Mouse (Mus musculus) gastrocnemius, adult 2 months (tissue): ENCODE results near the gene Ube2o. TPM values are rescaled to one million over a fixed set of nuclear protein-coding genes. Genes with fewer than 3 reads are reported as not detected.
"Not testable (repeated sequence)": the region's sequence is repeated elsewhere in the genome, so short reads cannot be mapped to it uniquely, and the experiment has no call there.

Source experiments
- DNase-seq: peaks from one replicate; pipeline ENCODE4 v3.0.0; 2022
- H3K27ac ChIP-seq: fragments of 200-600 bp; 2 replicates; pipeline ENCODE4 v1.8.1; 2022; ENCODE audit warnings: mild to moderate bottlenecking
- H3K4me3 ChIP-seq: fragments of 200-600 bp; 2 replicates; pipeline ENCODE4 v1.8.1; 2022; ENCODE audit warnings: mild to moderate bottlenecking, moderate library complexity
- CTCF ChIP-seq: fragments of 200-600 bp; IDR thresholded peaks from 2 replicates; pipeline ENCODE4 v1.8.1; 2022; ENCODE audit warnings: antibody characterized with exemption, mild to moderate bottlenecking, moderate library complexity
- intact Hi-C: fragments of 180-260 bp; cut with DNase I; formaldehyde crosslinking; loops from one replicate; pipeline ENCODE4 v1.15.1; 2025
- total RNA-seq, 2 experiments: library from RNA; stranded (reverse); gene quantifications; 2 replicates each; pipeline ENCODE4 v1.2.3; 2021

Ube2o gene
- total RNA-seq, 2 experiments from 2014 or later = 19.4 to 22.9 TPM

GRCm38 (mm10) chr11:116621258-116621704, 40.0 kb upstream of the Ube2o start:
- peak; percentile 95 for DNase-seq
- H3K27ac ChIP-seq = peak overlapping the region; percentile 98
- intact Hi-C loops = no loop called here
- peak overlapping the region; percentile 80 for H3K4me3 ChIP-seq
- no peak for TF ChIP-seq CTCF

GRCm38 (mm10) chr11:116620559-116621253, 39.5 kb upstream of the Ube2o start:
- H3K4me3 ChIP-seq = peak overlapping the region; percentile 80
- no peak for TF ChIP-seq CTCF
- peak overlapping the region; percentile 98 for H3K27ac ChIP-seq
- DNase-seq = peak; percentile 58
- intact Hi-C loops = no loop called here

- TF ChIP-seq CTCF = no peak
- Histone ChIP-seq H3K27ac (peak overlapping the region; percentile 98), H3K4me3 (peak overlapping the region; percentile 80)
- no peak for DNase-seq
- intact Hi-C loops = no loop called here
Observed at GRCm38 (mm10) chr11:116620073-116620472, 38.8 kb upstream of the Ube2o start.

GRCm38 (mm10) chr11:116619561-116619960, 38.3 kb upstream of the Ube2o start:
- H3K27ac ChIP-seq = peak overlapping the region; percentile 98
- no peak for DNase-seq
- H3K4me3 ChIP-seq = peak overlapping the region; percentile 80
- intact Hi-C loops = no loop called here
- TF ChIP-seq CTCF = no peak

GRCm38 (mm10) chr11:116619156-116619555, 37.9 kb upstream of the Ube2o start:
- peak; percentile 74 for DNase-seq
- H3K27ac ChIP-seq = peak overlapping the region; percentile 98
- peak overlapping the region; percentile 80 for H3K4me3 ChIP-seq
- intact Hi-C loops = no loop called here
- no peak for TF ChIP-seq CTCF

- no peak for DNase-seq
- no peak overlapping the region for H3K4me3 ChIP-seq
- TF ChIP-seq CTCF = no peak
- intact Hi-C loops = no loop called here
- H3K27ac ChIP-seq = peak overlapping the region; percentile 98
Observed at GRCm38 (mm10) chr11:116618666-116619065, 37.4 kb upstream of the Ube2o start.

- Histone ChIP-seq H3K4me3 (peak overlapping the region; percentile 2; the same call in 1 of the 2 replicates), H3K27ac (peak overlapping the region; percentile 98)
- peak; percentile 54 for DNase-seq
- intact Hi-C loops = no loop called here
- no peak for TF ChIP-seq CTCF
Observed at GRCm38 (mm10) chr11:116617641-116618040, 36.4 kb upstream of the Ube2o start.

GRCm38 (mm10) chr11:116616438-116617118, 35.3 kb upstream of the Ube2o start:
- Histone ChIP-seq H3K27ac (peak overlapping the region; percentile 98), H3K4me3 (peak overlapping the region; percentile 38)
- DNase-seq = peak; percentile 26
- TF ChIP-seq CTCF = no peak
- intact Hi-C loops = no loop called here

GRCm38 (mm10) chr11:116615735-116616437, 34.6 kb upstream of the Ube2o start:
- DNase-seq = peak; percentile 62
- intact Hi-C loops = no loop called here
- peak; percentile 46 for TF ChIP-seq CTCF
- Histone ChIP-seq H3K4me3 (peak overlapping the region; percentile 38), H3K27ac (peak overlapping the region; percentile 98)

- Histone ChIP-seq H3K4me3 (no peak overlapping the region), H3K27ac (peak overlapping the region; percentile 68)
- intact Hi-C loops = no loop called here
- DNase-seq = peak; percentile 44
- no peak for TF ChIP-seq CTCF
Observed at GRCm38 (mm10) chr11:116613234-116613633, 32.0 kb upstream of the Ube2o start.

- peak overlapping the region; percentile 68 for H3K27ac ChIP-seq
- TF ChIP-seq CTCF = no peak
- no peak for DNase-seq
- H3K4me3 ChIP-seq = no peak overlapping the region
- intact Hi-C loops = no loop called here
Observed at GRCm38 (mm10) chr11:116612554-116612953, 31.3 kb upstream of the Ube2o start.

GRCm38 (mm10) chr11:116611883-116612282, 30.6 kb upstream of the Ube2o start:
- no peak overlapping the region for H3K4me3 ChIP-seq
- no peak for TF ChIP-seq CTCF
- intact Hi-C loops = no loop called here
- no peak for DNase-seq
- H3K27ac ChIP-seq = no peak overlapping the region

- intact Hi-C loops = not testable (repeated sequence)
Observed at GRCm38 (mm10) chr11:116611168-116611567, 29.9 kb upstream of the Ube2o start.

More at GRCm38 (mm10) chr11:116611168-116611567, 29.9 kb upstream of the Ube2o start:
- H3K27ac ChIP-seq, DNase-seq, H3K4me3 ChIP-seq: not testable (repeated sequence)
